Mouse (Mus musculus) intestine, embryonic 16.5 days (tissue): ENCODE data around the gene 1700008O03Rik. TPM values are rescaled to one million over a fixed set of nuclear protein-coding genes. Genes with fewer than 3 reads are reported as not detected.

Source experiments
- ATAC-seq: fragments of 200-750 bp; cut with Nextera tagmentation; 2 replicates; pipeline ENCODE4 v1.8.0; 2017; ENCODE audit warnings: moderate TSS enrichment, moderate library complexity
- H3K27ac ChIP-seq: fragments of 300-500 bp; sonication (generic); 2 replicates; pipeline ENCODE4 v1.5.1; 2014; ENCODE audit warnings: mild to moderate bottlenecking, low read length
- H3K27me3 ChIP-seq: fragments of 300-500 bp; sonication (generic); replicated peaks from 2 replicates; pipeline ENCODE4 v1.6.1; 2014; ENCODE audit warnings: low read length, control low read depth, mixed read lengths; ENCODE audit not compliant: control insufficient read depth, insufficient read depth
- H3K36me3 ChIP-seq: fragments of 300-500 bp; sonication (generic); 2 replicates; pipeline ENCODE4 v1.6.1; 2014; ENCODE audit warnings: low read length, control low read depth; ENCODE audit not compliant: control insufficient read depth, insufficient read depth
- H3K4me1 ChIP-seq: fragments of 300-500 bp; sonication (generic); 2 replicates; pipeline ENCODE4 v1.6.1; 2014; ENCODE audit warnings: low read length, control low read depth, mixed read lengths; ENCODE audit not compliant: control insufficient read depth, insufficient read depth
- H3K4me2 ChIP-seq: fragments of 300-500 bp; sonication (generic); 2 replicates; pipeline ENCODE4 v1.6.1; 2014; ENCODE audit warnings: low read depth, low read length, control low read depth
- H3K4me3 ChIP-seq: fragments of 300-500 bp; sonication (generic); 2 replicates; pipeline ENCODE4 v1.5.1; 2014; ENCODE audit warnings: mild to moderate bottlenecking, low read length
- H3K9ac ChIP-seq: fragments of 300-500 bp; sonication (generic); 2 replicates; pipeline ENCODE4 v1.6.1; 2014; ENCODE audit warnings: low read depth, low read length
- H3K9me3 ChIP-seq: fragments of 300-500 bp; sonication (generic); 2 replicates; pipeline ENCODE4 v1.6.1; 2016; ENCODE audit warnings: low read length, control low read depth; ENCODE audit not compliant: control insufficient read depth
- WGBS: fragments of 180-500 bp; shearing (Covaris S2); extraction: QIAGEN DNeasy Blood & Tissue Kit; methylation state at CpG from one replicate; pipeline ENCODE4 v1.1.7; 2014; 5-methylcytosine and 5-hydroxymethylcytosine counted together
- polyA plus RNA-seq: library from polyadenylated mRNA; unstranded; fragments of >200 nt; fragmentation: Nextera tagmentation; extraction: Ambion mirVana; gene quantifications from 2 replicates; pipeline ENCODE4 v1.2.1, GENCODE M21; 2015

1700008O03Rik gene
- polyA plus RNA-seq, 1 experiment from 2014 or later, result 0.88 TPM

DNA sequence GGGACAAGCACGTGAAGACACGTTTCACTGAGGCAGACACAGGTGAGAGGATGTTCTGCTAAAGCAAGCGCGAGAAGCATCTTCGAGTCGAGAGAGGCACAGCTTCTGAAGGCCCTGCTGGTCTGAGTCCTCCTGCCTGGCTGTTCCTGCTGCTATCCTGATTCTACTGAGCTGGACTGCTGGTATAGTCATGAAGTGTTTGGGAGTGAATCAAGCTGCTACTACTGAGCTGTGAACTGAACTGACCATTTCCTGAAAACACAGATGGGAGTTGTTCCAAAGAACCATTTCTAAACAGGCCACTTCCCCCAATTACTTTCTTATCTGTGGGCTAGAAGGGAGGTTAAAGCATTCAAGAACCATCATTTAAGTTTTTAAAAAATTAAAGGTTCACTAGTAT is 27.7 kb upstream of the 1700008O03Rik start:
- Histone ChIP-seq H3K36me3 (no peaks in the 10 kb centered on the region), H3K4me3 (no peak overlapping the region), H3K9ac (no peak overlapping the region), H3K27me3 (no peaks in the 10 kb centered on the region), H3K9me3 (no peaks in the 10 kb centered on the region), H3K27ac (no peak overlapping the region), H3K4me2 (no peak overlapping the region), H3K4me1 (no peaks in the 10 kb centered on the region)
- 79% methylated on average over 6 of the region's 6 CpGs for WGBS
- no peak for ATAC-seq

DNA sequence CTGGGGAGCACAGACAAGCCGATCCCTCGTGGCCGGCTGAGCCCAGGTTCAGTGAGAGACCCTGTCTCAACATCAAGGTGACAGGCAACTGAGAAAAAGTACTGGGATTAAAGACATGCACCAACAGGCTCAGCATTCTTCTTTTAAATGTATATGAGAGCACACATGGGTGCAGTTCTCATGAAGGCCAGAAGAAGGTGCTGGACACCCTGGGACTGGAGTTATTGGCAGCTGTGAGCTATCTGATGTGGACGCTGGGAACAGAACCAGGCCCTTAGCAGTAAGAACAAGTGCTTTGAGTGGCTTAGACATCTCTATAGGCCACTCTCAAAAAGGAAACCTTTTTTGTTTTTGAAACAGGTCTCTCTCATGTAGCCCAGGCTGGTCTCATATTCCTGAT is 25.5 kb upstream of the 1700008O03Rik start:
- no peaks in the 10 kb centered on the region for H3K27me3 ChIP-seq
- H3K4me2 ChIP-seq, result no peak overlapping the region
- no peaks in the 10 kb centered on the region for H3K4me1 ChIP-seq
- no peak overlapping the region for H3K4me3 ChIP-seq
- 79% methylated on average over 4 of the region's 4 CpGs for WGBS
- ATAC-seq, result no peak
- no peak overlapping the region for H3K9ac ChIP-seq
- H3K36me3 ChIP-seq, result no peaks in the 10 kb centered on the region
- H3K9me3 ChIP-seq, result no peaks in the 10 kb centered on the region
- H3K27ac ChIP-seq, result no peak overlapping the region

GRCm38 (mm10) chr7:44406015-44406355 is 20.4 kb upstream of the 1700008O03Rik start:
- Histone ChIP-seq H3K9ac (no peak overlapping the region), H3K4me2 (peak overlapping the region; percentile 66; the same call in 1 of the 2 replicates), H3K9me3 (no peaks in the 10 kb centered on the region), H3K4me1 (no peaks in the 10 kb centered on the region), H3K27ac (no peak overlapping the region), H3K36me3 (no peaks in the 10 kb centered on the region), H3K4me3 (peak overlapping the region; percentile 48), H3K27me3 (no peaks in the 10 kb centered on the region)
- ATAC-seq, result no peak
- WGBS, result 0% methylated on average over 5 of the region's 5 CpGs

- Histone ChIP-seq H3K9me3 (no peaks in the 10 kb centered on the region), H3K9ac (peak overlapping the region; percentile 57), H3K4me3 (peak overlapping the region; percentile 48), H3K27me3 (no peaks in the 10 kb centered on the region), H3K27ac (no peak overlapping the region; the same call in 1 of the 2 replicates), H3K4me1 (no peaks in the 10 kb centered on the region), H3K4me2 (peak overlapping the region; percentile 66), H3K36me3 (no peaks in the 10 kb centered on the region)
- peak; percentile 96 for ATAC-seq
- WGBS, result 2% methylated on average over 27 of the region's 27 CpGs
Measured at GRCm38 (mm10) chr7:44405346-44406014, 19.9 kb upstream of the 1700008O03Rik start.

GRCm38 (mm10) chr7:44401673-44402072 is 16.1 kb upstream of the 1700008O03Rik start:
- Histone ChIP-seq H3K4me1 (no peaks in the 10 kb centered on the region), H3K4me3 (no peak overlapping the region), H3K9ac (no peak overlapping the region), H3K27ac (no peak overlapping the region), H3K36me3 (no peaks in the 10 kb centered on the region), H3K9me3 (no peaks in the 10 kb centered on the region), H3K27me3 (no peaks in the 10 kb centered on the region), H3K4me2 (no peak overlapping the region)
- WGBS, result 74% methylated on average over 6 of the region's 6 CpGs
- ATAC-seq, result no peak

DNA sequence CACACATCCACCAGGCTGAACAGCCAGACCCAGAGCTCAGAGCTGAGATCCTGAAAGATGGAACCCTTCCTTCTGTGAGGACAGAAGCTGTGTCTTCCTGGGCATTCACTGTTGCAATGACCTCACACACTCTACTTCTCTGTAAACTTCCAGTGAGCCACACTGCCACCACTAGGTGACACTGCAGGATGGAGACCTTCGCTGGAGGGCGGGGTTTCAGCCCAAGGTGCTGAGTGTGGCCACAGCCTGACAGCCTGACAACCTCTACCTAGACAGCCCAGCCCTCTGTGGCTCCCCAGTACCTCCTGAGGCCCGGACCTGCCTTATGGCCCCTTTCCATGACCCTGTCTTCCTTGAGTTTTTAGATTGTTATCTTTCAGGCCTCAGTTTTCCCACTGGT is 12.9 kb upstream of the 1700008O03Rik start:
- H3K4me1 ChIP-seq, result no peaks in the 10 kb centered on the region
- no peak overlapping the region for H3K27ac ChIP-seq
- ATAC-seq, result peak; percentile 66
- H3K27me3 ChIP-seq, result no peaks in the 10 kb centered on the region
- H3K36me3 ChIP-seq, result no peaks in the 10 kb centered on the region
- 21% methylated on average over 3 of the region's 3 CpGs for WGBS
- H3K4me3 ChIP-seq, result no peak overlapping the region
- no peak overlapping the region for H3K9ac ChIP-seq
- H3K4me2 ChIP-seq, result no peak overlapping the region
- H3K9me3 ChIP-seq, result no peaks in the 10 kb centered on the region

DNA sequence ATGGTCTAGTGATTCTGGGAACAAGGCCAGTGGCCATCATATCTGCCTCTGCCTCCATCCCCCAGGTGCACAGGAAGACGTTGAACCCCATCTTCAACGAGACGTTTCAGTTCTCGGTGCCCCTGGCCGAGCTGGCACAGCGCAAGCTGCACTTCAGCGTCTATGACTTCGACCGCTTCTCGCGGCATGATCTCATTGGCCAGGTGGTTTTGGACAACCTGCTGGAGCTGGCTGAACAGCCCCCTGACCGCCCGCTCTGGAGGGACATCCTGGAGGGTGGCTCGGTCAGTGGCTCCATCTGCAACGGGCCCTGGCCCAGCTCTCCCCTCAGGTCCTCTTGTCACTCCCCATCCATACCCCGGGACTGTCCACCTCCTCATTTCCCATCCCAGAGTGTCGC is 7.7 kb upstream of the 1700008O03Rik start:
- Histone ChIP-seq H3K9ac (no peak overlapping the region), H3K4me3 (no peak overlapping the region), H3K9me3 (no peaks in the 10 kb centered on the region), H3K27ac (no peak overlapping the region), H3K4me2 (no peak overlapping the region), H3K36me3 (no peaks in the 10 kb centered on the region), H3K27me3 (no peaks in the 10 kb centered on the region), H3K4me1 (no peaks in the 10 kb centered on the region)
- ATAC-seq, result no peak
- 86% methylated on average over 17 of the region's 17 CpGs for WGBS

DNA sequence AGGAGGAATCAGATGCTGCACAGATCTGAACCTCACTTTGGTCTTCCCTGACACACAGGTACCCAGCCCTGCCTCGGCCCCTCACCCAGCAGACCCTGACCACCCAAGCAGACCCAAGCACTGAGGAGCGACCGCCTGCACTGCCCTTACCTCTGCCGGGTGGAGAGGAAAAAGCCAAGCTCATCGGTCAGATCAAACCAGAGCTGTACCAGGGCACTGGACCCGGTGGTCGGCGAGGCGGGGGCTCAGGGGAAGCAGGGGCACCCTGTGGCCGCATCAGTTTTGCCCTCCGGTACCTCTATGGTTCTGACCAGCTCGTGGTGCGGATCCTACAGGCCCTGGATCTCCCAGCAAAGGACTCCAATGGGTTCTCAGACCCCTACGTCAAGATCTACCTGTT is 6.7 kb upstream of the 1700008O03Rik start:
- Histone ChIP-seq H3K4me2 (no peak overlapping the region), H3K36me3 (no peaks in the 10 kb centered on the region), H3K9ac (no peak overlapping the region), H3K27me3 (no peaks in the 10 kb centered on the region), H3K4me1 (no peaks in the 10 kb centered on the region), H3K9me3 (no peaks in the 10 kb centered on the region), H3K27ac (no peak overlapping the region), H3K4me3 (no peak overlapping the region)
- 81% methylated on average over 14 of the region's 14 CpGs for WGBS
- no peak for ATAC-seq

- Histone ChIP-seq H3K27ac (no peak overlapping the region), H3K4me2 (no peak overlapping the region), H3K4me3 (no peak overlapping the region), H3K4me1 (no peaks in the 10 kb centered on the region), H3K36me3 (no peaks in the 10 kb centered on the region), H3K27me3 (no peaks in the 10 kb centered on the region), H3K9ac (no peak overlapping the region), H3K9me3 (no peaks in the 10 kb centered on the region)
- ATAC-seq, result no peak
- WGBS, result 70% methylated on average over 4 of the region's 4 CpGs
Measured at GRCm38 (mm10) chr7:44391831-44392230, 6.2 kb upstream of the 1700008O03Rik start.

DNA sequence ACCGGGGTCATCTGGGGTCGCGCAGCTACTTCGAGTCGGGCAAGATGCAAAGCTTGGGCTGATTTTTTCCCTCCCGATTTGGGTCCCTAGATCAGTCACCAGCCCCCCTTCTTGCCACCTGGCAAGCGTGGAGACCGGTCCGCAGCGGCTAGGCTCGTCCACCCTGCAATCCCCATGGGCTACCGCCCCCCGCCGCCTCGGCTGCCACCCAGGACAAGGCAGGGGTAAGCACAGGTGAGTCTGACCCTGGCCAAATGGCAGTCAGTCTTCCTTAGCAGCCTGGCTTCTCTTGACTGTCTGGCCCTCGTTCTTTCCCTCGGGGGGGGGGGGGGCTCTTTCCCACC is 932 bp downstream of the 1700008O03Rik start:
- Histone ChIP-seq H3K4me1 (peaks cover 3% of the 10 kb centered on the region; the same call in 1 of the 2 replicates), H3K27me3 (peaks cover 16% of the 10 kb centered on the region; the same call in 1 of the 2 replicates), H3K36me3 (no peaks in the 10 kb centered on the region), H3K27ac (no peak overlapping the region), H3K4me3 (peak overlapping the region; percentile 48), H3K9ac (peak overlapping the region; percentile 68), H3K9me3 (no peaks in the 10 kb centered on the region), H3K4me2 (peak overlapping the region; percentile 88)
- under 1% methylated on average over 17 of the region's 17 CpGs for WGBS
- peak; percentile 68 for ATAC-seq
